Mouse (Mus musculus): ENCODE measurements around the gene Ankrd23. TPM values are rescaled to one million over a fixed set of nuclear protein-coding genes. Genes with fewer than 3 reads are reported as not detected.

Ankrd23 gene
- polyA plus RNA-seq, 1 experiment = 14.4 TPM

GRCm38 (mm10) chr1:36492416-36493139 is 44.1 kb downstream of the Ankrd23 start:
- Histone ChIP-seq H3K4me3 (replicated peaks; ENCODE audit: insufficient read depth, low read depth, low read length) (peak overlapping the region; percentile 3), H3K27ac (ENCODE audit: insufficient read depth, low read length) (peak overlapping the region; percentile 85), H3K27me3 (ENCODE audit: control insufficient read depth, insufficient read depth, low read length) (no peaks in the 10 kb centered on the region), H3K4me1 (ENCODE audit: control insufficient read depth, insufficient read depth, low read length) (peaks cover 53% of the 10 kb centered on the region)
- WGBS = 9% methylated on average over 9 of the region's 9 CpGs
- DNase-seq = peak; percentile 89 to 95
- TF ChIP-seq CTCF (IDR thresholded peaks at IDR 0.05; ENCODE audit: borderline replicate concordance, insufficient read depth, low read depth, low read length) = peak; percentile 29; the same call in 1 of the 2 replicates
- peak; percentile 28; the same call in 1 of the 2 replicates for TF ChIP-seq POLR2A (IDR thresholded peaks at IDR 0.05; ENCODE audit: borderline replicate concordance, insufficient read depth, low read length)

GRCm38 (mm10) chr1:36489661-36490060 is 47.0 kb downstream of the Ankrd23 start:
- DNase-seq = peak; percentile 47 to 71
- Histone ChIP-seq H3K4me3 (replicated peaks; ENCODE audit: insufficient read depth, low read depth, low read length) (no peak overlapping the region), H3K27me3 (ENCODE audit: control insufficient read depth, insufficient read depth, low read length) (no peaks in the 10 kb centered on the region), H3K4me1 (ENCODE audit: control insufficient read depth, insufficient read depth, low read length) (peaks cover 44% of the 10 kb centered on the region), H3K27ac (ENCODE audit: insufficient read depth, low read length) (peak overlapping the region; percentile 91)
- no peak for TF ChIP-seq POLR2A (IDR thresholded peaks at IDR 0.05; ENCODE audit: borderline replicate concordance, insufficient read depth, low read length)
- 16% methylated on average over 6 of the region's 6 CpGs for WGBS

- peaks cover 37% of the 10 kb centered on the region for H3K4me1 ChIP-seq (ENCODE audit: control insufficient read depth, insufficient read depth, low read length)
- TF ChIP-seq POLR2A (IDR thresholded peaks at IDR 0.05; ENCODE audit: borderline replicate concordance, insufficient read depth, low read length) (no peak), CTCF (IDR thresholded peaks at IDR 0.05; ENCODE audit: borderline replicate concordance, insufficient read depth, low read depth, low read length) (no peak)
- no peak overlapping the region for H3K27ac ChIP-seq (ENCODE audit: insufficient read depth, low read length)
- H3K4me3 ChIP-seq (replicated peaks; ENCODE audit: insufficient read depth, low read depth, low read length) = no peak overlapping the region
- 75% methylated on average over 9 of the region's 9 CpGs for WGBS
- no peaks in the 10 kb centered on the region for H3K27me3 ChIP-seq (ENCODE audit: control insufficient read depth, insufficient read depth, low read length)
- peak in 1 of 2 experiments; percentile 22 for DNase-seq
Measured at GRCm38 (mm10) chr1:36487111-36487510, 49.6 kb downstream of the Ankrd23 start.

- H3K4me1 ChIP-seq (ENCODE audit: control insufficient read depth, insufficient read depth, low read length) = peaks cover 42% of the 10 kb centered on the region
- peak in 1 of 2 experiments; percentile 32 for DNase-seq
- no peak overlapping the region for H3K27ac ChIP-seq (ENCODE audit: insufficient read depth, low read length)
- 39% methylated on average over 7 of the region's 7 CpGs for WGBS
- no peaks in the 10 kb centered on the region for H3K27me3 ChIP-seq (ENCODE audit: control insufficient read depth, insufficient read depth, low read length)
- no peak overlapping the region for H3K4me3 ChIP-seq (replicated peaks; ENCODE audit: insufficient read depth, low read depth, low read length)
- TF ChIP-seq POLR2A (IDR thresholded peaks at IDR 0.05; ENCODE audit: borderline replicate concordance, insufficient read depth, low read length) = no peak
- no peak for TF ChIP-seq CTCF (IDR thresholded peaks at IDR 0.05; ENCODE audit: borderline replicate concordance, insufficient read depth, low read depth, low read length)
Measured at GRCm38 (mm10) chr1:36485080-36485479, 51.6 kb downstream of the Ankrd23 start.

GRCm38 (mm10) chr1:36483825-36484224 is 52.9 kb downstream of the Ankrd23 start:
- no peak overlapping the region for H3K4me3 ChIP-seq (replicated peaks; ENCODE audit: insufficient read depth, low read depth, low read length)
- H3K27ac ChIP-seq (ENCODE audit: insufficient read depth, low read length) = no peak overlapping the region
- DNase-seq = peak in 1 of 2 experiments; percentile 18
- TF ChIP-seq CTCF (IDR thresholded peaks at IDR 0.05; ENCODE audit: borderline replicate concordance, insufficient read depth, low read depth, low read length) (no peak), POLR2A (IDR thresholded peaks at IDR 0.05; ENCODE audit: borderline replicate concordance, insufficient read depth, low read length) (no peak)
- H3K4me1 ChIP-seq (ENCODE audit: control insufficient read depth, insufficient read depth, low read length) = peaks cover 45% of the 10 kb centered on the region
- WGBS = 51% methylated on average over 4 of the region's 4 CpGs
- H3K27me3 ChIP-seq (ENCODE audit: control insufficient read depth, insufficient read depth, low read length) = no peaks in the 10 kb centered on the region

Other genes with a start within 250 kb of the Ankrd23 start
- gene Arid5a, start 229.2 kb downstream of the Ankrd23 start, polyA plus RNA-seq (2012; rRNA removed) = 9.9 and 10.7 TPM in 2 replicates
- 72.1 and 75.5 TPM in 2 replicates for gene Kansl3, start 167.7 kb downstream of the Ankrd23 start, polyA plus RNA-seq (2012; rRNA removed)
- gene Fer1l5, start 164.6 kb downstream of the Ankrd23 start, polyA plus RNA-seq (2012; rRNA removed) = not detected in 2 replicates
- gene Lman2l, start 91.6 kb downstream of the Ankrd23 start, polyA plus RNA-seq (2012; rRNA removed) = 37.9 and 41.9 TPM in 2 replicates
- gene Cnnm4, start 65.3 kb downstream of the Ankrd23 start, polyA plus RNA-seq (2012; rRNA removed) = 12.2 and 14.6 TPM in 2 replicates
- 46.2 and 48.7 TPM in 2 replicates for gene Cnnm3, start 25.0 kb downstream of the Ankrd23 start, polyA plus RNA-seq (2012; rRNA removed)
- 0.05 and 0.40 TPM in 2 replicates for gene Gm42417, start 2.5 kb upstream of the Ankrd23 start, polyA plus RNA-seq (2012; rRNA removed)
- 30.8 and 37.5 TPM in 2 replicates for gene Ankrd39, start 10.6 kb upstream of the Ankrd23 start, polyA plus RNA-seq (2012; rRNA removed)
- 23.8 and 28.5 TPM in 2 replicates for gene Sema4c, start 21.5 kb upstream of the Ankrd23 start, polyA plus RNA-seq (2012; rRNA removed)
- 1.1 and 1.4 TPM in 2 replicates for gene Fam178b, start 146.3 kb upstream of the Ankrd23 start, polyA plus RNA-seq (2012; rRNA removed)
- 812 and 891 TPM in 2 replicates for gene Cox5b, start 154.6 kb upstream of the Ankrd23 start, polyA plus RNA-seq (2012; rRNA removed)
- 0.16 and 0.21 TPM in 2 replicates for gene 4933424G06Rik, start 173.3 kb upstream of the Ankrd23 start, polyA plus RNA-seq (2012; rRNA removed)
- gene Actr1b, start 177.5 kb upstream of the Ankrd23 start, polyA plus RNA-seq (2012; rRNA removed) = 371 and 376 TPM in 2 replicates
- 1.5 and 1.8 TPM in 2 replicates for gene Zap70, start 224.9 kb upstream of the Ankrd23 start, polyA plus RNA-seq (2012; rRNA removed)